Mouse (Mus musculus) intestine, embryonic 16.5 days (tissue): ENCODE data around the gene Ubac2. TPM values are rescaled to one million over a fixed set of nuclear protein-coding genes. Genes with fewer than 3 reads are reported as not detected.

ENCODE experiments used
- ATAC-seq: fragments of 200-750 bp; cut with Nextera tagmentation; 2 replicates; pipeline ENCODE4 v1.8.0; 2017; ENCODE audit warnings: moderate TSS enrichment, moderate library complexity
- H3K27ac ChIP-seq: fragments of 300-500 bp; sonication (generic); 2 replicates; pipeline ENCODE4 v1.5.1; 2014; ENCODE audit warnings: mild to moderate bottlenecking, low read length
- H3K27me3 ChIP-seq: fragments of 300-500 bp; sonication (generic); replicated peaks from 2 replicates; pipeline ENCODE4 v1.6.1; 2014; ENCODE audit warnings: low read length, control low read depth, mixed read lengths; ENCODE audit not compliant: control insufficient read depth, insufficient read depth
- H3K36me3 ChIP-seq: fragments of 300-500 bp; sonication (generic); 2 replicates; pipeline ENCODE4 v1.6.1; 2014; ENCODE audit warnings: low read length, control low read depth; ENCODE audit not compliant: control insufficient read depth, insufficient read depth
- H3K4me1 ChIP-seq: fragments of 300-500 bp; sonication (generic); 2 replicates; pipeline ENCODE4 v1.6.1; 2014; ENCODE audit warnings: low read length, control low read depth, mixed read lengths; ENCODE audit not compliant: control insufficient read depth, insufficient read depth
- H3K4me2 ChIP-seq: fragments of 300-500 bp; sonication (generic); 2 replicates; pipeline ENCODE4 v1.6.1; 2014; ENCODE audit warnings: low read depth, low read length, control low read depth
- H3K4me3 ChIP-seq: fragments of 300-500 bp; sonication (generic); 2 replicates; pipeline ENCODE4 v1.5.1; 2014; ENCODE audit warnings: mild to moderate bottlenecking, low read length
- H3K9ac ChIP-seq: fragments of 300-500 bp; sonication (generic); 2 replicates; pipeline ENCODE4 v1.6.1; 2014; ENCODE audit warnings: low read depth, low read length
- H3K9me3 ChIP-seq: fragments of 300-500 bp; sonication (generic); 2 replicates; pipeline ENCODE4 v1.6.1; 2016; ENCODE audit warnings: low read length, control low read depth; ENCODE audit not compliant: control insufficient read depth
- WGBS: fragments of 180-500 bp; shearing (Covaris S2); extraction: QIAGEN DNeasy Blood & Tissue Kit; methylation state at CpG from one replicate; pipeline ENCODE4 v1.1.7; 2014; 5-methylcytosine and 5-hydroxymethylcytosine counted together
- polyA plus RNA-seq: library from polyadenylated mRNA; unstranded; fragments of >200 nt; fragmentation: Nextera tagmentation; extraction: Ambion mirVana; gene quantifications from 2 replicates; pipeline ENCODE4 v1.2.1, GENCODE M21; 2015

The Ubac2 gene
- polyA plus RNA-seq, 1 experiment from 2014 or later = 63.3 TPM

DNA sequence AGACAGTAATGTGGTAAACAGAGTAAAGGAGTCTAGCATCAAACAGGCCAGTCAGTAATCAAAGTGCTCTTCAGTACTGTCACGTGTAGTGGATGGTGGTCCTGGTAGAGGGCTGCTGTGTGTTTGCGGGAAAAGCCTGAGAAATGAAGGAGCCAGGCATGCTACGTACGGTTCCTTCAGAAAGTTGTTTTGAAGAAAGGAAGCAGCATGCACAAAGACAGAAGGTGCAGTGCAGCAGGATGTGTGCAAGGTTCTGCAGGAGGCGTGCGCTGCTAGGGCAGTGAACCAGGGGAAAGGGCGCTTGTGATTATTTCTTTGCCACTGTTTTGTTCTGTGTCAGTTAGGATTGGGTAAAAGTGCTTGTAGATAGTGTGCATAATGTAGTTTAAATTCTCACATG is 2.8 kb downstream of the Ubac2 start:
- Histone ChIP-seq H3K4me2 (no peak overlapping the region), H3K4me3 (no peak overlapping the region), H3K4me1 (peaks cover 49% of the 10 kb centered on the region), H3K36me3 (no peaks in the 10 kb centered on the region), H3K27ac (no peak overlapping the region), H3K9ac (no peak overlapping the region), H3K27me3 (no peaks in the 10 kb centered on the region), H3K9me3 (no peaks in the 10 kb centered on the region)
- WGBS = 74% methylated on average over 7 of the region's 7 CpGs
- ATAC-seq = no peak

DNA sequence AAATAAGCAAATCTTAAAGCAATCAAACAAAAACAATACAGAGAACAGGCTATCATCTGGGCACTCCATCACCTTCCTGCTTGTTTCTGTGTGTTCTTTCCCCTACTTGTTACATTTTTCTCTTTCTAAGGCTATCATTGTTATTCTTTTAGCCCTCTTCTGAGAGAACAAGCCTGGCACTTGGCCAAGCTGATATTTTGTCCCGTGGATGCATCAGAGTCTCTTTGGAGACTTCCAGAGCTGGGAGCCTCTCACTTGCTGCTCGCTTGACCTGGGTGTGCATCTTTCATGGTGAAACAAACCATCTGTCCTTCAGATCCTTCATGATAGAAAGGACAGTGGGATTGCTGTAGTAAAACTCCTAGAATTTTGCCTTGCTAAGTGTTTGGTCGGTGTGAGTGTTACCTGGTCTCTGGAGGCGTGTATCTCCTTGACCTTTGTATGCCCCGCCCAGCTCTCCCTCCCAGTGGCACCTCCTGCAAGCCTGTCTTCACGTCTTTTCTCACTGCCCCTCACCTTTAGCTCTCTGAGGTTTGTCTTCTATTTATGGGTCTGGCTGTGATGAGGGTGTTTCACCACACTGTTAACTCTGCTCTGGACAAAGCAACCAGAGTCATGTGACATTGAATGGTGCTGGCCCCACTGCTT is 5.9 kb downstream of the Ubac2 start:
- Histone ChIP-seq H3K27me3 (no peaks in the 10 kb centered on the region), H3K36me3 (no peaks in the 10 kb centered on the region), H3K9ac (no peak overlapping the region), H3K9me3 (no peaks in the 10 kb centered on the region), H3K27ac (peak overlapping the region; percentile 67; the same call in 1 of the 2 replicates), H3K4me3 (no peak overlapping the region), H3K4me2 (no peak overlapping the region), H3K4me1 (peaks cover 43% of the 10 kb centered on the region)
- ATAC-seq = peak; percentile 71
- WGBS = 36% methylated on average over 6 of the region's 6 CpGs

GRCm38 (mm10) chr14:121893747-121894146 is 15.3 kb downstream of the Ubac2 start:
- H3K4me2 ChIP-seq = no peak overlapping the region
- no peak overlapping the region for H3K27ac ChIP-seq
- H3K4me1 ChIP-seq = peaks cover 14% of the 10 kb centered on the region
- no peak overlapping the region for H3K4me3 ChIP-seq
- ATAC-seq = peak; percentile 61
- no peaks in the 10 kb centered on the region for H3K9me3 ChIP-seq
- no peak overlapping the region for H3K9ac ChIP-seq
- H3K36me3 ChIP-seq = no peaks in the 10 kb centered on the region
- 56% methylated on average over 6 of the region's 6 CpGs for WGBS
- H3K27me3 ChIP-seq = no peaks in the 10 kb centered on the region

- no peak for ATAC-seq
- no peak overlapping the region for H3K27ac ChIP-seq
- H3K36me3 ChIP-seq = no peaks in the 10 kb centered on the region
- no peak overlapping the region for H3K4me2 ChIP-seq
- H3K9ac ChIP-seq = no peak overlapping the region
- no peak overlapping the region for H3K4me3 ChIP-seq
- 70% methylated on average over 5 of the region's 5 CpGs for WGBS
- H3K9me3 ChIP-seq = no peaks in the 10 kb centered on the region
- H3K27me3 ChIP-seq = no peaks in the 10 kb centered on the region
- H3K4me1 ChIP-seq = peaks cover 14% of the 10 kb centered on the region
Measured at GRCm38 (mm10) chr14:121894511-121895135, 16.2 kb downstream of the Ubac2 start.

DNA sequence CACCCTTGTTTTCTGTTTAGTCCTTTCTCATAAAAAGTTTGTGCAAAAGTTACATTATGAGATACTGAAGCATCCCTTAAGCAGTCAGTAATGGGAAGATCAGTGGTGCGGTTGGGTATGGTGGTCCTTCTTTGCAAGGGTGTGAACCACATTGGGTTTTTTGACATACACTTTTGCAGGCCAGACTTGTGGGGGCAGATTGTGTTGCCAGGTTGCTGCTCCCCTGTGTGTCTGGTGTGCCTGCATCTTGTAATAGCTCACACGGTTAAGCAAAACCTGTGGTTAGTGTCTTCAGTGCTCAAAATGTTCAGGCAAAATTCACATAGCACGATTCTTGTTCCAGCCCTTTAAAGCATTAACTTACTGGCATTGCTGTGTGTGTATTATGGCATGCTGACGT is 16.9 kb downstream of the Ubac2 start:
- 88% methylated on average over 4 of the region's 4 CpGs for WGBS

DNA sequence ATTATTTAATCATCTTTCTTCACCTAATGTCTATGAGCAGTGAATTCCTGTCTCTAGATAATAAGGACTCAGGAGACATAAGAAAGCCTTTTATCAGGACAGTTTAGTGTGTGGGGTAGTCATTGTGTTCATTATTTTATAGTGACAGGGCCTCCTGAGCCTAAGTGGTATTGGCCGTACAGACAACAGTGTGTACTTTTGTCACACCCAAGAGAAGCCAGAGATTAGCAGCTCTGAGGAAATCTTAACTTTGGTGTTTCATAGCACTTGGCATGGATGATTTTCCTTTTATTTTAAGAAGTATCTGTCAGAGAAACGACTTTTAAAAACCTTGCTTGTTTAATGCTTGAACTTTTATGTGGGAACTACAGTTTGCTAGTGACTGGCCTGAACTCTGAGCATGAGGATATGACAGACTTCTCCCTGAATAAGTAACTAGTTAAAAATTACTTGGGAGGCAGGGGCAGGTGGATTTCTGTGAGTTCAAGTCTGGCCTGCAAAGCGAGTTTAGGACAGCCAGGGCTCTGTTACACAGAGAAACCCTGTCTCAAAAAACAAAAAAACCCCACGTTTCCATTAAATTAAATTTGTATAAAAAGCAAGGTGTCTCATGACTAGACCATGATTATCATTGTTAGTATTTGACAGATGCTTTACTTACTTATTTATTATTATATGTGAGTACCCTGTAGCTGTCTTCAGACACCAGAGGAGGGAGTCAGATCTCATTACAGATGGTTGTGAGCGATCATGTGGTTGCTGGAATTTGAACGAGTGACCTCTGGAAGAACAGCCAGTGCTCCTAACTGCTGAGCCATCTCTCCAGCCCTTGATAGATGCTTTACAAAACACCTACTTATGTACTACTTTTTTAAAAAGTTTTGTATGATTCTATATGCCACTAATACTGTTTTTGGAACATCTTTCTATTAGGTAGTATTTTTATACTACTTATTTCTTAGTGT is 18.0 kb downstream of the Ubac2 start:
- H3K4me2 ChIP-seq = no peak overlapping the region
- ATAC-seq = peak; percentile 55; the same call in 1 of the 2 replicates
- no peaks in the 10 kb centered on the region for H3K36me3 ChIP-seq
- WGBS = 42% methylated on average over 6 of the region's 6 CpGs
- no peak overlapping the region for H3K4me3 ChIP-seq
- no peaks in the 10 kb centered on the region for H3K27me3 ChIP-seq
- no peaks in the 10 kb centered on the region for H3K9me3 ChIP-seq
- H3K27ac ChIP-seq = no peak overlapping the region
- H3K4me1 ChIP-seq = peaks cover 14% of the 10 kb centered on the region
- H3K9ac ChIP-seq = no peak overlapping the region

More for the DNA sequence above, 16.9 kb downstream of the Ubac2 start:
- Histone ChIP-seq H3K4me1 (peaks cover 14% of the 10 kb centered on the region), H3K27ac (no peak overlapping the region), H3K27me3 (no peaks in the 10 kb centered on the region), H3K4me2 (no peak overlapping the region), H3K4me3 (no peak overlapping the region), H3K9me3 (no peaks in the 10 kb centered on the region), H3K9ac (no peak overlapping the region), H3K36me3 (no peaks in the 10 kb centered on the region)
- ATAC-seq = no peak

DNA sequence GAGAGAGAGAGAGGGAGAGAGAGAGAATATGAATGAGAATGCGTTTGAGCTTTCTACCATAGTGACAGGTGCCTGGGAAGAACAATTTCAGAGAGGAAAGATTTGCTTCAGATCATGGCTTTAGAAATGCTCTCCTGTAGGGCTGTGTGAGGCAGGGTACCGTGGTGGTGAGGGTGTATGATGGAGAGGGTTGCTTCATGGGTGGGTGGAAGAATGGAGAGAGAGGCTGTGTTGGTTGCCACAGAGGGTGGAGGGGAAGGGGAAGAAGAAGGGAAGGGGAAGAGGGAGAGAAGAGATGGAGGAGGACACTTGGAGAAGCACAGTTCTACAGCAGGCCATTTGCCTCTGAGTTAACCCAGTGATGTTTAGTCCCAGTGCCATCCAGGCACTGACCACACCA is 19.4 kb downstream of the Ubac2 start:
- Histone ChIP-seq H3K27ac (no peak overlapping the region), H3K4me2 (no peak overlapping the region), H3K9ac (no peak overlapping the region), H3K9me3 (no peaks in the 10 kb centered on the region), H3K4me3 (no peak overlapping the region), H3K36me3 (no peaks in the 10 kb centered on the region), H3K4me1 (peaks cover 14% of the 10 kb centered on the region), H3K27me3 (no peaks in the 10 kb centered on the region)
- WGBS = 80% methylated on average over 2 of the region's 2 CpGs
- no peak for ATAC-seq

DNA sequence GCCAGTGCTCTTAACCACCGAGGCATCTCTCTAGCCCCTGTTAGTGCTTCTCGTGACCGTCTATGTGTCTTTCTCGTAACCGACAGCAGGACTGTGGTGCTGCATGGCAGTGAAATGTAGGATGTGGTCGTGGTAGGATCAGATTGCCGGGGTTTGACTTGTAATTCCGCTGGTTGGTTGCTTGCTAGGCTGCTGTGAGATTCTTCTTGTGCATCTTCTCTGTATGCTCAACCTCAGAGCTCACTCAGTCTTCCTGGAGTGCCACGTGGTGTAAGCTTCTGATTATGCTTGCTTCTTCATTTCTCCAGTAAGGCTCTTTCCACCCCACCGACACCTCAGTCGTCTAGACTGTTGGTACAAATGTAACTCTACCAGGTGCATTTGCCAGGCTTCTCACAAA is 20.1 kb downstream of the Ubac2 start:
- no peak for ATAC-seq
- Histone ChIP-seq H3K27me3 (no peaks in the 10 kb centered on the region), H3K4me2 (no peak overlapping the region), H3K9me3 (no peaks in the 10 kb centered on the region), H3K9ac (no peak overlapping the region), H3K4me1 (peaks cover 9% of the 10 kb centered on the region), H3K27ac (no peak overlapping the region), H3K4me3 (no peak overlapping the region), H3K36me3 (no peaks in the 10 kb centered on the region)
- 91% methylated on average over 11 of the region's 11 CpGs for WGBS

DNA sequence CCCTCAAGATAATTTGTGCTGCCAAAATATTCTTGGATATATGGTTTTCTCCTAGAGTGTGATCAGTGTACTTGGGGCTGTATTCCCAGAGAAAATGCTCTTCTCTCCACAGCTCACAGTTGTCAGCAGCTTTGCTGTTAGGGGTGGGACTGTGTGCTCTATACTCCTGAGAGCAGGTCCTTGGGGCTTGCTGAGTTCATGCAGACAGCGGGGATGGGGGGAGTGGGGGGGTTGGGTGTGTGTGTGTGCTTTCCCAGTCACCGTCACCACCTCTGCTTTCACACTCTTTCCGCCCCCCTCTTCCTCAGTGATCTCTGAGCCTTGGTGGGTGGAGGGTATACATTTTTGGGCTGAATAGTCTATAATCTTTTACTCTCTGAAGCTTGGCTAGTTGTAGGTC is 20.7 kb downstream of the Ubac2 start:
- H3K4me1 ChIP-seq = peaks cover 3% of the 10 kb centered on the region; the same call in 1 of the 2 replicates
- H3K4me3 ChIP-seq = no peak overlapping the region
- WGBS = 66% methylated on average over 3 of the region's 3 CpGs
- H3K27ac ChIP-seq = no peak overlapping the region
- H3K4me2 ChIP-seq = no peak overlapping the region
- no peak for ATAC-seq
- no peaks in the 10 kb centered on the region for H3K36me3 ChIP-seq
- no peaks in the 10 kb centered on the region for H3K9me3 ChIP-seq
- H3K27me3 ChIP-seq = no peaks in the 10 kb centered on the region
- no peak overlapping the region for H3K9ac ChIP-seq
